Comparison of ENCODE assay signal across 21 mouse cellular contexts in the genomic region with DNA sequence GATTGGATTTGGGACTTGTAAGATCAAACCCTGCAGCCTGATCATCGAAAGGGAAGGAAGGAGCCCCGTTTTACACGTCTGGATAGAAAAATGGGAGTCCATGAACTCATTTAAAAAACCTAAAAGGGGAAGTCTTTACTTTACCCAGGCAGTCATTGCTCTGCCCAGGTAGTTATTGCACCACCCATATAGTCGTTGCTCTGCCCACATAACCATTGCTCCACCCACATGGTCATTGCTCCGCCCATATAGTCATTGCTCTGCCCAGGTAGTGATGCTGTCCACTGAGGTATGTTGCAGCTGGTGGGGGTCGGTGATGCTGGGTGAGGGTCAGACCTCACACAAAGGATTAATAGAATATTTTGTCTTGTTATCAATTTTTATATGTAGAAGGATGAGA.
DNase-seq lines count a peak whose midpoint lies in the region; ATAC-seq lines count a peak whose summit lies in the region.
"Had no signal": no experiment of that assay in that cellular context is flagged by ENCODE, and none has a peak within 500 bp of the region (broad histone marks: within the 10 kb centered on the region; RNA-seq: fewer than 3 reads in every experiment).

No protein-coding gene starts in this region.

- H3K4me3 ChIP-seq in heart, embryonic 11.5 days (ENCODE audit: low read depth, low read length) = no peak overlapping the region

- ATAC-seq in common myeloid progenitor, adult 5-6 weeks (replicated peaks; ENCODE audit: low read depth, poor library complexity, severe bottlenecking) = 0 out of 2 replicates have a peak, but pooled peaks have one; percentile 24
- peak; percentile 72 for ATAC-seq in granulocyte monocyte progenitor cell, adult 5-6 weeks (replicated peaks; ENCODE audit: poor library complexity, severe bottlenecking)
- ATAC-seq in megakaryocyte progenitor cell, adult 5-6 weeks (replicated peaks; ENCODE audit: poor library complexity) = peak; percentile 61
- no peak for ATAC-seq in heart, embryonic 11.5 days (replicated peaks; ENCODE audit: insufficient number of reproducible peaks, low FRiP score, low TSS enrichment)
- ATAC-seq: activated CD4-positive, CD25-positive, alpha-beta regulatory T cell, adult 4 months; CD4-positive, CD25-positive, alpha-beta regulatory T cell, adult 4 months; Patski had no signal

- WGBS in heart, embryonic 11.5 days (ENCODE audit: insufficient replicate concordance) = 72% methylated on average over 6 of the region's 6 CpGs

- H3K9me3 ChIP-seq in heart, embryonic 11.5 days (replicated peaks; ENCODE audit: control insufficient read depth, low read length) = no peaks in the 10 kb centered on the region

- no peak overlapping the region for H3K9ac ChIP-seq in heart, embryonic 11.5 days (ENCODE audit: low read depth, low read length)

- no peak overlapping the region for H3K27ac ChIP-seq in heart, embryonic 11.5 days (ENCODE audit: low read depth, low read length)

- DNase-seq in spleen, postnatal 4 days (ENCODE audit: low spot score in 2 of 2) = no peak
- DNase-seq in layer of hippocampus, postnatal 10 days (ENCODE audit: low spot score in 2 of 2) = no peak
- DNase-seq: adrenal gland, adult 2 months; adrenal gland, adult 8-10 months; adrenal gland, postnatal 10 days; adrenal gland, postnatal 14 days; adrenal gland, postnatal 25 days; adrenal gland, postnatal 36 days; B cell, adult 2 months; cerebellum, adult 11 months; cerebellum, adult 11-12 months; cerebellum, adult 18-20 months had no signal

- H3K36me3 ChIP-seq in heart, embryonic 11.5 days (ENCODE audit: control insufficient read depth, insufficient read depth, low read length) = no peaks in the 10 kb centered on the region
- H3K36me3 ChIP-seq: G1E had no signal

- no peak overlapping the region for H3K4me2 ChIP-seq in heart, embryonic 11.5 days

- no peaks in the 10 kb centered on the region for H3K27me3 ChIP-seq in heart, embryonic 11.5 days (ENCODE audit: control insufficient read depth, insufficient read depth, low read length)
- H3K27me3 ChIP-seq: CH12.LX, Patski had no signal

- no peaks in the 10 kb centered on the region for H3K4me1 ChIP-seq in heart, embryonic 11.5 days (ENCODE audit: control insufficient read depth, insufficient read depth, low read length)
